Mouse (Mus musculus) thymus, adult 2 months (tissue): ENCODE results near the gene Edil3.

ENCODE experiments used
- CTCF ChIP-seq: fragments of 200-500 bp; IDR thresholded peaks from 2 replicates; pipeline ENCODE4 v1.5.1; 2012; ENCODE audit warnings: mild to moderate bottlenecking, control low read depth, low read length, moderate library complexity, borderline replicate concordance; ENCODE audit not compliant: control insufficient read depth, poor library complexity, insufficient read depth; ENCODE audit errors: extremely low read depth
- POLR2A ChIP-seq: fragments of 200-500 bp; IDR thresholded peaks from 2 replicates; pipeline ENCODE4 v1.6.1; 2012; ENCODE audit warnings: mild to moderate bottlenecking, low read length, control low read depth, moderate library complexity; ENCODE audit not compliant: control insufficient read depth, poor library complexity, insufficient read depth; ENCODE audit errors: extremely low read depth

DNA sequence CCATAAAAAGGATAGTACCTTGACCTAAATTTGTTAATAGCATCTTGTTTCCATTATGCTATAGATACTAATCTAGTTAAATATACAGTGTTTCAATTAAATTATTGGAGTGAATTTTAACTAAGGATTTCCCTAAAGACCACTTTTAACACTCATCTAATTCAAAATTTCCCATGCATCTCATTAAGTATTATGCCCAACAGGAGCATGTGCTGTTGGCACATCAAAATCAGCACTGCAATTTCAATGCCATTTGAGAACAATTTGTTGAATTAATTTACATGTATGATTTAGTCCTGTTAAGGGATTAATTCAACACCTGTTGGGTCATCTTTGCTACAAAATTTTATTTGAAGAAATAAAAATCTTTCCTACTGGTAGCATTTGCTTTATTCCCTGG lies 191.2 kb downstream of the Edil3 start:
- TF ChIP-seq CTCF (no peak), POLR2A (no peak)
